Mouse (Mus musculus): Measurements from ENCODE around the gene Tnfaip8l1. TPM values are rescaled to one million over a fixed set of nuclear protein-coding genes. Genes with fewer than 3 reads are reported as not detected.
A peak's percentile ranks its signal among the peaks of the same experiment; 100 is the strongest.

Tnfaip8l1 gene
- total RNA-seq, 2 experiments from 2014 or later = 9.5 to 11.0 TPM

- peak; percentile 22 for DNase-seq
Measured at GRCm38 (mm10) chr17:56137839-56138613, 24.3 kb upstream of the Tnfaip8l1 start.

GRCm38 (mm10) chr17:56139355-56139754 lies 22.9 kb upstream of the Tnfaip8l1 start:
- DNase-seq = peak; percentile 10

- DNase-seq = peak; percentile 82
Measured at GRCm38 (mm10) chr17:56139858-56140595, 22.2 kb upstream of the Tnfaip8l1 start, which contains the start of gene Sema6b. TSS of gene Sema6b (minus strand) at chr17:56140343.

- peak; percentile 61 for DNase-seq
Measured at GRCm38 (mm10) chr17:56141702-56142605, 20.3 kb upstream of the Tnfaip8l1 start.

- DNase-seq = no peak
Measured at GRCm38 (mm10) chr17:56144546-56144945, 17.7 kb upstream of the Tnfaip8l1 start.

GRCm38 (mm10) chr17:56146131-56146530 lies 16.1 kb upstream of the Tnfaip8l1 start:
- no peak for DNase-seq

- no peak for DNase-seq
Measured at GRCm38 (mm10) chr17:56147420-56147819, 14.9 kb upstream of the Tnfaip8l1 start.

- no peak for DNase-seq
Measured at GRCm38 (mm10) chr17:56148280-56148679, 14.0 kb upstream of the Tnfaip8l1 start.

GRCm38 (mm10) chr17:56148790-56149618 lies 13.3 kb upstream of the Tnfaip8l1 start:
- DNase-seq = no peak

- no peak for DNase-seq
Measured at GRCm38 (mm10) chr17:56149897-56150296, 12.4 kb upstream of the Tnfaip8l1 start.

GRCm38 (mm10) chr17:56153643-56154042 lies 8.6 kb upstream of the Tnfaip8l1 start:
- DNase-seq = peak; percentile 91

- DNase-seq = peak; percentile 82
Measured at GRCm38 (mm10) chr17:56159729-56160128, 2.5 kb upstream of the Tnfaip8l1 start.

- DNase-seq = no peak
Measured at GRCm38 (mm10) chr17:56163523-56164102, 1.3 kb downstream of the Tnfaip8l1 start.

- DNase-seq = no peak
Measured at GRCm38 (mm10) chr17:56164510-56164909, 2.2 kb downstream of the Tnfaip8l1 start.

GRCm38 (mm10) chr17:56165671-56166070 lies 3.4 kb downstream of the Tnfaip8l1 start:
- DNase-seq = no peak

GRCm38 (mm10) chr17:56169830-56170229 lies 7.6 kb downstream of the Tnfaip8l1 start:
- DNase-seq = peak; percentile 46

- DNase-seq = peak; percentile 61
Measured at GRCm38 (mm10) chr17:56170636-56171035, 8.4 kb downstream of the Tnfaip8l1 start.

- peak; percentile 44 for DNase-seq
Measured at GRCm38 (mm10) chr17:56171456-56171855, 9.2 kb downstream of the Tnfaip8l1 start.

- DNase-seq = no peak
Measured at GRCm38 (mm10) chr17:56171881-56172280, 9.6 kb downstream of the Tnfaip8l1 start.

- no peak for DNase-seq
Measured at GRCm38 (mm10) chr17:56173401-56174046, 11.2 kb downstream of the Tnfaip8l1 start.
